Mouse (Mus musculus): ENCODE results near the gene Ap1m2. TPM values are rescaled to one million over a fixed set of nuclear protein-coding genes. Genes with fewer than 3 reads are reported as not detected.
A peak's percentile ranks its signal among the peaks of the same experiment; 100 is the strongest.

Gene Ap1m2
- polyA plus RNA-seq, 1 experiment from 2014 or later, result 2.5 TPM

GRCm38 (mm10) chr9:21249629-21250508 lies 62.3 kb downstream of the Ap1m2 start:
- Histone ChIP-seq H3K4me2 (no peak overlapping the region), H3K27ac (replicated peaks) (no peak overlapping the region), H3K36me3 (no peaks in the 10 kb centered on the region), H3K9me3 (replicated peaks) (no peaks in the 10 kb centered on the region), H3K4me1 (peaks cover 11% of the 10 kb centered on the region), H3K27me3 (replicated peaks) (peaks cover 75% of the 10 kb centered on the region), H3K4me3 (replicated peaks) (no peak overlapping the region), H3K9ac (replicated peaks) (no peak overlapping the region)
- WGBS, result 38% methylated on average over 17 of the region's 17 CpGs
- ATAC-seq (ENCODE audit: low FRiP score), result no peak

- H3K4me3 ChIP-seq (replicated peaks), result peak within 1 kb of the TSS; percentile 9; the same call in 1 of the 2 replicates
Observed at GRCm38 (mm10) chr9:21248326-21248725, 63.8 kb downstream of the Ap1m2 start, which contains the start of gene S1pr5. TSS of gene S1pr5 (minus strand) at chr9:21248443.

GRCm38 (mm10) chr9:21246342-21246741 lies 65.8 kb downstream of the Ap1m2 start:
- H3K9ac ChIP-seq (replicated peaks), result no peak overlapping the region
- WGBS, result 79% methylated on average over 1 of the region's 1 CpGs

More at GRCm38 (mm10) chr9:21248326-21248725, 63.8 kb downstream of the Ap1m2 start, which contains the start of gene S1pr5:
- Histone ChIP-seq H3K4me1 (peaks cover 27% of the 10 kb centered on the region), H3K9me3 (replicated peaks) (no peaks in the 10 kb centered on the region), H3K9ac (replicated peaks) (no peak within 1 kb of the TSS), H3K27me3 (replicated peaks) (peaks cover 89% of the 10 kb centered on the region), H3K36me3 (no peaks in the 10 kb centered on the region), H3K4me2 (peak within 1 kb of the TSS; percentile 30), H3K27ac (replicated peaks) (no peak within 1 kb of the TSS)
- no peak for ATAC-seq (ENCODE audit: low FRiP score)
- WGBS, result under 1% methylated on average over 30 of the region's 30 CpGs

GRCm38 (mm10) chr9:21245113-21245487 lies 67.0 kb downstream of the Ap1m2 start:
- no peaks in the 10 kb centered on the region for H3K36me3 ChIP-seq
- H3K4me2 ChIP-seq, result peak overlapping the region; percentile 87
- no peak for ATAC-seq (ENCODE audit: low FRiP score)
- peaks cover 36% of the 10 kb centered on the region for H3K4me1 ChIP-seq
- 2% methylated on average over 16 of the region's 16 CpGs for WGBS
- peak overlapping the region; percentile 47 for H3K4me3 ChIP-seq (replicated peaks)
- no peaks in the 10 kb centered on the region for H3K9me3 ChIP-seq (replicated peaks)
- H3K9ac ChIP-seq (replicated peaks), result peak overlapping the region; percentile 35
- H3K27me3 ChIP-seq (replicated peaks), result peaks cover 74% of the 10 kb centered on the region
- H3K27ac ChIP-seq (replicated peaks), result peak overlapping the region; percentile 72

More at GRCm38 (mm10) chr9:21246342-21246741, 65.8 kb downstream of the Ap1m2 start:
- H3K4me3 ChIP-seq (replicated peaks), result no peak overlapping the region
- no peaks in the 10 kb centered on the region for H3K9me3 ChIP-seq (replicated peaks)
- H3K4me1 ChIP-seq, result peaks cover 34% of the 10 kb centered on the region
- H3K27me3 ChIP-seq (replicated peaks), result peaks cover 85% of the 10 kb centered on the region
- ATAC-seq (ENCODE audit: low FRiP score), result no peak
- no peak overlapping the region for H3K4me2 ChIP-seq
- H3K36me3 ChIP-seq, result no peaks in the 10 kb centered on the region
- no peak overlapping the region for H3K27ac ChIP-seq (replicated peaks)

- Histone ChIP-seq H3K27ac (replicated peaks) (peak overlapping the region; percentile 72), H3K36me3 (no peaks in the 10 kb centered on the region), H3K4me3 (replicated peaks) (peak overlapping the region; percentile 47), H3K9me3 (replicated peaks) (no peaks in the 10 kb centered on the region), H3K4me2 (peak overlapping the region; percentile 87), H3K4me1 (peaks cover 38% of the 10 kb centered on the region), H3K9ac (replicated peaks) (peak overlapping the region; percentile 35), H3K27me3 (replicated peaks) (peaks cover 69% of the 10 kb centered on the region)
- WGBS, result under 1% methylated on average over 69 of the region's 72 CpGs
- ATAC-seq (ENCODE audit: low FRiP score), result peak; percentile 72
Observed at GRCm38 (mm10) chr9:21244428-21245112, 67.6 kb downstream of the Ap1m2 start.

Other genes with a start within 250 kb of the Ap1m2 start
- 1.00 and 1.6 TPM in 2 replicates for gene Zglp1, start 245.2 kb downstream of the Ap1m2 start, polyA plus RNA-seq (2015; fragmentation: Nextera tagmentation; extraction: Ambion mirVana)
- 1.6 and 2.2 TPM in 2 replicates for gene Gm49373, start 239.2 kb downstream of the Ap1m2 start, polyA plus RNA-seq (2015; fragmentation: Nextera tagmentation; extraction: Ambion mirVana)
- gene Fdx1l, start 238.7 kb downstream of the Ap1m2 start, polyA plus RNA-seq (2015; fragmentation: Nextera tagmentation; extraction: Ambion mirVana), result 69.8 and 77.7 TPM in 2 replicates
- 1.4 and 2.3 TPM in 2 replicates for gene Gm38431, start 220.3 kb downstream of the Ap1m2 start, polyA plus RNA-seq (2015; fragmentation: Nextera tagmentation; extraction: Ambion mirVana)
- gene Raver1, start 220.3 kb downstream of the Ap1m2 start, polyA plus RNA-seq (2015; fragmentation: Nextera tagmentation; extraction: Ambion mirVana), result 25.6 and 38.0 TPM in 2 replicates
- 9.9 and 12.4 TPM in 2 replicates for gene Tyk2, start 181.1 kb downstream of the Ap1m2 start, polyA plus RNA-seq (2015; fragmentation: Nextera tagmentation; extraction: Ambion mirVana)
- 199 and 230 TPM in 2 replicates for gene Cdc37, start 162.4 kb downstream of the Ap1m2 start, polyA plus RNA-seq (2015; fragmentation: Nextera tagmentation; extraction: Ambion mirVana)
- gene Pde4a, start 146.6 kb downstream of the Ap1m2 start, polyA plus RNA-seq (2015; fragmentation: Nextera tagmentation; extraction: Ambion mirVana), result 37.4 and 42.1 TPM in 2 replicates
- 70.1 and 72.0 TPM in 2 replicates for gene Keap1, start 73.0 kb downstream of the Ap1m2 start, polyA plus RNA-seq (2015; fragmentation: Nextera tagmentation; extraction: Ambion mirVana)
- 5.8 and 6.7 TPM in 2 replicates for gene S1pr5, start 63.9 kb downstream of the Ap1m2 start, polyA plus RNA-seq (2015; fragmentation: Nextera tagmentation; extraction: Ambion mirVana)
- 50.0 and 52.4 TPM in 2 replicates for gene Atg4d, start 47.0 kb downstream of the Ap1m2 start, polyA plus RNA-seq (2015; fragmentation: Nextera tagmentation; extraction: Ambion mirVana)
- 15.2 and 18.7 TPM in 2 replicates for gene Kri1, start 24.4 kb downstream of the Ap1m2 start, polyA plus RNA-seq (2015; fragmentation: Nextera tagmentation; extraction: Ambion mirVana)
- gene Cdkn2d, start 20.9 kb downstream of the Ap1m2 start, polyA plus RNA-seq (2015; fragmentation: Nextera tagmentation; extraction: Ambion mirVana), result 120 and 129 TPM in 2 replicates
- gene Slc44a2, start 8.4 kb upstream of the Ap1m2 start, polyA plus RNA-seq (2015; fragmentation: Nextera tagmentation; extraction: Ambion mirVana), result 68.4 and 79.7 TPM in 2 replicates
- gene Ilf3, start 55.5 kb upstream of the Ap1m2 start, polyA plus RNA-seq (2015; fragmentation: Nextera tagmentation; extraction: Ambion mirVana), result 189 and 205 TPM in 2 replicates
- 47.6 and 55.6 TPM in 2 replicates for gene Qtrt1, start 99.5 kb upstream of the Ap1m2 start, polyA plus RNA-seq (2015; fragmentation: Nextera tagmentation; extraction: Ambion mirVana)
- gene Dnm2, start 112.6 kb upstream of the Ap1m2 start, polyA plus RNA-seq (2015; fragmentation: Nextera tagmentation; extraction: Ambion mirVana), result 58.5 and 63.7 TPM in 2 replicates
- gene Tmed1, start 197.9 kb upstream of the Ap1m2 start, polyA plus RNA-seq (2015; fragmentation: Nextera tagmentation; extraction: Ambion mirVana), result 53.4 and 61.3 TPM in 2 replicates
- 2.3 and 3.9 TPM in 2 replicates for gene AB124611, start 213.8 kb upstream of the Ap1m2 start, polyA plus RNA-seq (2015; fragmentation: Nextera tagmentation; extraction: Ambion mirVana)
- 33.7 and 36.1 TPM in 2 replicates for gene Carm1, start 234.6 kb upstream of the Ap1m2 start, polyA plus RNA-seq (2015; fragmentation: Nextera tagmentation; extraction: Ambion mirVana)

Measured in neural tube, embryonic 15.5 days (tissue).